Mouse (Mus musculus) adrenal gland, adult (tissue): ENCODE data around the gene Chrnb4.

Experiments used
- DNase-seq, 2 experiments: peaks; one replicate each; pipeline ENCODE4 v3.0.0; 2022 to 2023; ENCODE audit warnings: low spot score in 1 of 2; ENCODE audit not compliant: inconsistent age in 2 of 2

Gene Chrnb4

DNA sequence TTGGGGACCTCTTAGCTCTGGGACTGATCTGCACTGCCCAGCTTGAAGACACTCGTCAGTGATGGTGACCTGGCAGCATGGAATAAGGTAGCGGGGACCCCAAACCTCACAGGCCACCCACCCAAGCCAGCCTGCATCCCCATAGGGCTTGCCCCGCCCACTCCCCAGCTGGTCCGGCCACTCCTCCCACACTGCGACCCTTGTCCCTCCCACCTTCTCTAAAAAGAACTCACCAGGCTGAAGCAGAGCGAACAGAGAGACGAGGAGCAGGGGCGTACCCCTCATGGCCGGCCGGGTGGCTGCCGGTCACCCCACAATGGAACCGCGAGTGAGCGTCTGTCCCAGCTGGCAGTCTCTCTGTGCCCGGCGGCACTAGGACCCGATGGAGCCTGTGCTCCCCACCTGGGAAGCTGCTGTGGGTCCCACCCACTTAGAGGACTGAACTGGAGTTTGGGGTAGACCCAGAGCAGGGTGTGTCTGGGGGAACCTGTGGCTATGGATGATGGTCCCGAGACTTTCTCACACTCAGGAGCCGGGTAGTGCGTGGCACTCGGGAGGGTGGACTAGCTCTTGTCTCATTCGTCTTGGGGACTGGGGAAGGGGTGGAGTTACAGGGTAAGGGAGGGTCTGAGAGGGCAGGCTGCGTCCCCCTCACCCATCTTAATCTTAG is at the start of gene Chrnb4:
TSS of gene Chrnb4 (minus strand) at position 569 of the 670 bp plus-strand sequence.
- DNase-seq: peak; percentile 24 to 65

DNA sequence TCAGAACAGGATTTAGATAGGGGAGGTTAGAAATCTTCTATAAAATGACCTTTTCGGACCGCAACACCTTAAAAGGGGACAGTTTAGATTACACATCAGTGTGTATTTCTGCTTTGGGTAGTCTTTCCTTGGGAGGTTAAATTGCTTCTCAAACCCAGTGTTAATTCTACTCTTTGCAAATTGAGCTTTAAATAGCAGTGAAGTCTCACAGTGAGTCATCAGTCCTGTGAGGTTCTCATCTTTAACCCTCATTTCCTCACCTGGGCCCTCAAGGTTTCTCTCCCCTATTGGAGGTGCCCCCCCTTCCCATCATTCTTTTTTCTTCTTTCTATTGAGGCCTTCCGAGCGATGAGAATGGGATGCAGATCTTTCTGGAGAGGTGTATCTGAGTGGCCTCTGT is 48.3 kb upstream of the Chrnb4 start:
- DNase-seq: no peak

DNA sequence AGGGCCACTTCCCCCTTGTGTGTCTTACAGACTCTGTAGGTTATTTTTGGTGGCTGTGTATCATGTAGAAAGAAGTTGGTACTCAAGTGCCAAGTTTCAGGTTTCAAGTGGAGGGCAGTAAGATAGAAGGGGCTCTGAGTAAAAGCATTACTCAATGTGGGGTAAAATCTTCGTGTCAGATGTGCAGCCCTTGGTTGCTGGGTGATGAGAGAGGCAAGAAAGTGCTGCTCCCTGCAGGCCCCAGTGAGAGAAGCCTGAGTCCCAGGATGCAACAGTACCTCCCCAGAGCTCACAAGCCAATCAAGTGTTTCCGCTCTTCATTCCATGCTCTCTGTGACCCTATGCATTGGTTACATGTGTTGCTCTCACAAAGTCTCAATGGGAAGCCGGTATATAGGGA is 47.5 kb upstream of the Chrnb4 start:
- no peak for DNase-seq

DNA sequence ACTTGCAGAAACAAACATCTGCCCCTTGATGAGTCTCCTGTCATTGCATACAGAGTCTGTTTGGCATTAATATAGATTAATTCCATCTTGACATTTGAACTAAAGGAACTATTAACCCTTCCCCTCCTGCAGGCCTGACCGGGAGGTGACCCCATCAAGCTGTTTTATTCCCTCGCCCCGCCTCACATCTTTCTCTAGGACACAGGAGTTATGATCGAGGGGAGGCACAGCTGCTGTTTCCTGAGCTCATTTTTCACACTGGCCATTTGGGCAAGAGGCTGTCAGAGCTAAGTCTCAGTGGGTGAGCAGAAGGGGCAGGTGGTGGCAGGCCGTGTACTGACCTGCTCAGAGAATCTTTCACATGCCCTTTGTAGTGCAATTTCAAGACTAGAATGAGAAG is 41.6 kb upstream of the Chrnb4 start:
- DNase-seq: no peak

DNA sequence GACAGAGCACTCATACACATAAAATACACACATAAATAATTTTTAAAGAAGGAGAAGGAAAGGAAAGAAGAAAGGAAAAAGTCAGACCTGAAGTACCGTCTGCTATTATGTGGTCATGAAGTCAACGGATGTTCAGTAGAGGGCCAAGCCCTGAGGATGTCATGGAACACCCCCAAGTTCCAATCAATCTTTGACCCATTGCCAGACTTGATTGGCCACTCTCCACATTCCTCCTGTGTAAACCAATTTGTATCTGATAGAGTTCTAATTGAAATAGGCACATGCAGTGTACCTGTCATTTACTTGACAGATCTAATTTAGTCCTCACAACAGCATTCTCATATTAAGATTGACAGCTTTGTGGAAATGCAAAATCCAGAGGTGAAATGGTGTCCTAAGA is 40.6 kb upstream of the Chrnb4 start:
- no peak for DNase-seq

DNA sequence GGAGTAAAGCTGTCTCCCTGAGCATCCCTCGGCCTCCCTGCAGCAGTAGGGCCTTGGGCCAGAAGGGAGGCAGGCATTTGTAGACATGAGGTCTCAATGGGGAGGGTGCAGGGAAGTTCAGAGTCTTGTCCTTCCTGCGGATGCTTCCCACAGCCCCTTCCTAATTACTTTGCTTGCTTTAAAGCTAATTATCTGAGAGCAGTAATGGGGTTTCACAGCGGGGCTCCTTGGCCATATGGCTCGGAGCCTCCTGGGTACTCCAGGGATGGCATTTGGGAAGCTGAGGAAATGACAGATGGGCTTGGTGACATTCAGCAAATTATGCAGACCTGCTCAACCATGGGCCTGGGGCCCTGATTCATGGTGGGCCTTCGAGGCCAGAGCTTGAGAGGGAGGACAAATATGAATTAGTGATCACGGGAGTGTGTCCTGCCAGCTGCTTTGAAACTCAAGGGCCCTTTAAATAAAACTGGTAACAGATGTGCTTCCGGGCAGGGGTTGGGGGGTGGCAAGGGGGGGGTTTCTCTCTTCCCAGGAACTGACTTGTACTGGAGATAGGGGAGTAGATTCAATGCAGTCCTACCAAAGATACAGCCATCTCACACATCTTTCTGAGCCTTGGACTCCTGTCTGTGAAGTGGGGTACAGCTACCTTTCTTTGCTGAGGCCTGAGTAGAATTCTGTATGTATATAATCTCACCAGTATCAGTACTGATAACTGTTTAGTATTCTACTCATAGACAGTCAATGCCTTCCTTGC is 34.8 kb upstream of the Chrnb4 start:
- no peak for DNase-seq

DNA sequence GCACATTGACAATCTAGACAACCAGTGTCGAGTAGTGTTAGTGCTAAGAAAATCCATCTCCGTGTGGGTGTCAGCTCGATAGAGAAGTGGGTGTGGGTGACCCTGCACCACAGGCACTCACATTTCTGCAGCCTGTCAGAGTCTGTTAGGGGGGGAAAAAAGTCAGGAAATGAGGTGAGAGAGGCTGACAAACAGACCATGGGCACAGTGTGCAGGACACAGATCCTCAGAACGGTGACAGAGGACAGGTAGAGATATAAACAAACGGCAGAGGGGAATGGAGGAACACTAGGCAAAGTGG is 19.3 kb upstream of the Chrnb4 start:
- no peak for DNase-seq

DNA sequence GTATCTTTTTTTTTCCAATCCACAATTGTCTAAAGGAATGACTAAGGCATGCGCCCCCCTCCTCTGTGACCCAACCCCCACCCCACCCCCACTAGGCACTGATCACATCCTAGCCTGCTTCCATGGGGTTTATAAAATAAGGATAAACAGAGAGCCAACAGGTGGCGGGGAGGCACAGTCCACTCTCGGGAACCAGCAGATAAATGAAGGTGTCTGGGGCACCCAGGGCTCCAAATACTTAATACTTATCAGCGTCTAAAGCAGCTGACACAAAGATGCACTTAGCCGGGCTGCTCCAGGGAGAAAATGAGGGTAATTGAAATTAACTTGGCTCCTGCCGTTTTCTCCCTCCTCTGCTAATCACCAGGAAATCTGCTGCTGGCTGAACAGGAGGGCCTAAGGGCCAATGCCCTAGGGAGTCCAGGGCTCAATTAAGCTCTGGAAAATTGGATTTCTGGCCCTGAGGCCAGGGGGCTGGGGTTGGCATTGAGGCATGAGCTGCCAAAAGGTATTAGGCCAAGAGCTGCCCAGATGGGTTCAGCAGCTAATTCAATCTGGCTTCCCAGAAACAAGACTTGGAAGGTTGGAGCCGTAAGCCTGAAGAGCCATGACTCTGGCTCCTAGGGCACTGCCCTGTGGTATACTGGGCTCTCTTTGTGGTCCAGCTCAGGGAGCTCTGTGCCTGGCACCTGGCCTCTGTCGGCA is 18.8 kb upstream of the Chrnb4 start:
- DNase-seq: peak; percentile 46 to 59

DNA sequence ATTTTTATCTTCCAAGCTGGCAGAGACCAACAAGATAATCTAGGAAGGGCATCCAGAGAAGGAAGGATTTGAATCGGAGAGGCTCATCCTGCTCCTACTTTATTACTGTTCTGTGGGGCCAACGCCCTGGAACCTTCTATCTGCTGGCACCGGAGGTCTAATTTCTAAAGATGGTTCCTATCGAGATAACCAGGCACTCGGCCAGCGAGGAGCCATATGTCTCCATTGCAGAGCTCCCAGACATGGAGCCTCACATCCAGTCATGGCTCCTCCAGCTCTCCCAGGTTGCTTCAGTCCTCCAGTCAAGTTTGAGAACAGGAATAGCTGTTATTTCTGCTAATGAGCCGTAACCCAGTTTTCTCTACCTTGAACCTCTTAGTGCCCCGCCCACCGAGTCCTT is 16.7 kb upstream of the Chrnb4 start:
- DNase-seq: no peak

DNA sequence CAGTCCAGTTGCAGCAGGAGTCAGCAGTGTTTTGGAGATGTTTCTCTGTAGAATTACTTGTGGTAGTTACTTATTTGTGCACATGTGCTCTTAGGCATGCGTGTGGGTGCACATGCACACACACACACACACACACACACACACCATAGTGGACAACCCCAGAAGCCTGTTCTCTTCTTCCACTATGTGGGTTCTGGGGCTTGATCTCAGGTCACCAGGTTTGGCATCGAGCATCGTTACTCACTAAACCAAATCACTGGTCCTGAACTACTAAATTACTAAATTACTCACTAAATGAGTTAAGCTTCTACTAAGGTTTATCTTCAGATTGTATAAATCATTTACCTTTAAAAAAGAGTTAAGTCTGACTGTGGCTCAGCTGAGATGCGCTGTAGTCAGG is 9.5 kb upstream of the Chrnb4 start:
- DNase-seq: no peak

DNA sequence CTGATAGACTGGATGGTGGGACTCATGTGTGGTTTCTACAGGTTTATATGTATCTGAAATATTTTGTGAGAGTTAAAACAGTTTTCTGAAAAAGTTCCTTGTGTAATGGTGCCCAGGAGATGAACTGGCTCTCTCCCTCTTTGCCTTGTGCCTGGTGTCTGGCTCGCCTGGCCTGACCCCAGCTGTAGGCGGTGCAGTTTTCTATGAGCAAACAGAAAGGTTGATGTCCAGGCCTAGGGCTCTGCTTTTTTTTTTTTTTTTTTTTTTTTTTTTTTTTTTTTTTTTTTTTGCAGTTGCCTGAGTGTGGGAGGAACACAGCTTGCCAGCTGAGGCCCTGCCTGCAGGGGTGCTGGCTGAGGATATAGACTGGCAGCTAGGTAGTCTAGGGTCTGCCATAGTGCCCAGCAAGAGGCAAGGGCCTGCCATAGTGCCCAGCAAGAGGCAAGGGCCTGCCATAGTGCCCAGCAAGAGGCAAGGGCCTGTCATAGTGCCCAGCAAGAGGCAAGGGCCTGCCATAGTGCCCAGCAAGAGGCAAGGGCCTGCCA is 6.9 kb upstream of the Chrnb4 start:
- DNase-seq: no peak

DNA sequence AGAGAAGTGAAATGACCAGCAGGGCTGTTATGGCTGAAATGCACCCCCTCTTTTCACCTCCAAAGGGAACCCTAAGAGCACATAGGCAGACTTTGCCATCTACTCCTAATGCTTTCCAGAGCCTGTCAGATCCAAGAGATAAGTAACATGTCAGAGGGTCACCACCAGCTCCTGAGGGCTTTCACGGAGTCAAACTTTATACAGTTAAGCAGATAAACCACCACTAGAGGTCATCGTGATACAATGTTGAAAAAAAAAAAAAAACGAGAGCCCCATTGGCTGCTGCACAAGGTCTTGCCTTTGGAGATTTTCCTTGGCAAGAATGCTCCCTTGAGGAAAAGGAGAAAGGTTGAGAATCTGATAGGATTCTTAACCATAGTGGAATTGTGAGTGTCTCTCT is 1.8 kb downstream of the Chrnb4 start:
- DNase-seq: peak in 1 of 2 experiments; percentile 39

DNA sequence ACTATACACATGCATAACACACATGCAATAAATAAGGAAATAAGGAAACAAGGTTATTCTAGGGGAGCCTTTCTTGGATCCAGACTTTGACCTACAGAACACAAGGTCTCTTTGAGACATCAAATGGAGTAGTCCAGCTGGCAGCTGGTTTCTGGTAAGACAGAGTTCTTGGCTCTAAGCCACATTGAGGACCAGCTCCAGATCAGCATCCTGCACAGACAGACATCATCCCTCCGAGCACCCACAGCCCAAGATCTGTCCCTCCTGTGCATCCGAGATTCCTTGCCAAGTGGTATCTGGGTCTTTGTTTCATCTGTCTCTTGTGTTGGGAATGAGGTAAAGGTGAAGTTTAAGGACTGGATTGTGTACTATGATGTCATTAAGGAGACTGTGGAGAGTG is 3.6 kb downstream of the Chrnb4 start:
- DNase-seq: no peak

DNA sequence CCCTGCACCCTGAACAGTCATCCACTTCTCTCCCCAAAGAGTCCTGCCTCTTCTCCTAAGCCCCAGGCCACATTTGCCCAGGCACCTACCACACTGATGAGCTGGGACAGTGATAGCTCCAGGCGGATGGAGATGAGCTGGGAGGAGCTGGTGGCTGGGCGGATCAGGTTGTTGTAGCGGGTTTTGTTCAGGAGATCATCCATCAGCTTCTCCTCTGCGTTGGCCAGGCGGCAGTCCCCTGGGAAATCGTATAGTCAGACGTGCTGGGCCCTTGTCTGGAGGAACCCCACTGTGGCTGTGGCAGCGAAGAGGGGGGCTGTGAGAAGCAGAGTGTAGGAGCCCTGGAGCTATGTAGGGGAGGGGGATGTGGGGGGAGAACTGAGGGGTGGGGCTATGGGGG is 4.9 kb downstream of the Chrnb4 start:
- DNase-seq: no peak

DNA sequence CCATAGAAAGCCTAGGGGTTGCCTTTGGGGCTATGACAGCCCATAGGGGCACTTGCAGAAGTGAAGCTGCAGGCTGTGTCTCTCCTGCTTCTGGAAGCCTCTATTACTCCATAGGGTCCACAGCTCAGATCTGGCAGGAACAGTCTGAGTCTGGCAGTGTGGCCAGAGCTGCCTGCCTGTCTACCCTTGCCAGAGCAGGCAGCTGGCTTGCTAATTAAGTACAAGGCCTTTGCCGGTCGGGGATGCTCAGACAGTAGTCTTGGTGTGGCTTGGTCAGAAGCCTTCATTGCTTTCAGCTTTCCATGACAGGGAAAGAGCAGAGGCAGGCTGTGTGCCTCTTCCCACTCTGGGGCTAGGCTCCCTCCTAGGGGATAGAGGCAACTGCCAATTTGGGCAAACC is 7.2 kb downstream of the Chrnb4 start:
- no peak for DNase-seq

DNA sequence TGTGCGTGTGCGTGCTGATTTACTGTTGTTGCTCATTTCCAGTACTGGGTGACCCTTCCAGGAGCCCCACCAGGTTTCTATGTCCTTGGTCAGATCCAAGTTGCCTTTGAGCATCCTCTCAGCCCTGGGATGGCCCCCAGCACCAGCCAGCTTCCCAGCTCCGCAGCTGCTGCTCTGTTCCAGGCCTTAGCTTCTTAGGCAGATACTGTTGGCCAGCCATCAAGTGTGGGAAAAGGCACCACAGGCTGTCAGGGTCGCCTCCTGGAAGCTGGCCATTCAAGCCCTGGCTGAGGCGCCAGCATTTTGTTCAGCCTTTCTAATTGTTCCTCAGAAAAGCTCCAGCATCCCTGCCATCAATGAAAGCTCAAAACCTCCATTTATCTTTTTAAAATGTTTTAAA is 8.6 kb downstream of the Chrnb4 start:
- no peak for DNase-seq

DNA sequence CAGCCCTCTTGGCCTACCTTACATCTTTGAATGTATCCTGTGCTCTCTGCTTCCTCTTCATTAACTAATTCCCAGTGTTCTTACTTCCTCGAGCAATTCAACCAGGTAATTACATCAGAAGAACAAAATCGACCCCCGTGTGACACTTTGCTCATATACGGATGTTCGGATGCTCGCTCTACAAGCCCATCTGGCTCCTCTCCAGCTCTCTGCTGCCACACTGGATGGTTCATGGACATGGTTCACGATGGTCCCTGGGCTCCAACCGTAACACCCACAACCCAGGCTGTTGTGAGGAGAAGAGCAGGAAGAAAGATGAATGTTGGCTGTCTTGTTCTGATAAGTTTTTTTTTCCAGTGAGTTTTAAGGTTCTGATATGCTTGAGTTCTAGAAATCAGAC is 9.6 kb downstream of the Chrnb4 start:
- no peak for DNase-seq

DNA sequence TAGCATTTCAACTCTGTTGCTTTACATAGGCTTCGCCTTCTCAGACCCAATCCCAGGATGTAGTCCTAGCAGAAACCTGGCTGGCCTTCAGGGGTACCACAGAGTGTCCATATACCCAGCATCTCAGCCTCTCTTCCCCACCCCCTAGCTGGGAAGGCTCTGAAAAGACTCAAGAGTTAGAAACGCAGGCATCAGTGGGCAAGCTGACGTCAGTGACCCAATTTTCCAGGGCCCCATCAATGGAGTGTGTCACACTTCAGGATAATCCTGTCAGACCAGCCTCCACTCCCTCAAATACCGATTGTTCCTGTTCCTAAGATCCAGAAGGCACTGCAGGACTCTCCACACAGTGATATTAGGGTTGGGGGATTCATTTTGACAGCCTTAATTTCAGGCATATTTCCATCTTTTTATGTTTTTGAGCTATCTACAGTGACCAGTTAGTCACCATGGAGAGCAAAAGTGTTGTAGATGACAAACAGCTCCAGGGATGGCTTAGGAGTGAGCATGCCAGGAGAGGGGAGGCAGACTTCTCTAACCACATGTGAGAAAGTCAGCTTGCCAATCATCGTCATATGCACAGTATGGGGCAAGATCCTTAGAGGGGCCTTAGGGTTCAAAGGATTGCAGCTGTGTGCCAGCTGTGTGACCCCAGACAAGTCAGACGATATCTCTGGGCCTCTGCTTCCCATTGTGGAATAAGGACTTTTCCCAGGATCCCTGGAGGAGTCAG is 17.0 kb downstream of the Chrnb4 start:
- no peak for DNase-seq

DNA sequence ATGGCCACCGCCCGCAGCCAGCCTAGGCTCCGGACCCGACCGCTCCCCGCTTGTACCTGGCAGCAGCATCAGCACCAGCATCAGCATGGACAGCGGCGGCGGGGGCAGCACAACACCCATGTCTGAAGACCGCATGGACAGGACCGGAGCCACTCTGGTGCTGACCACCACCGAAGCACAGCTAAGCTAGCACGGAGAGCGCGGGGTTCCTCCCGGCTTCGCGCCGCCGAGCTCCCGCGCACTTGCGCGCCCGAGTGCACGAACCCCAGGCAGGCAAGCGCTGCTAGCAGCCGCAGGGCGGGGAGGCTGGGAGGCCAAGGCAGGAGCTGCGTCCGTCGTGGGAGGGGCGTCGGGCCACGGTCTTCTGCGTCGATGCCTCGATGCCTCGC is 22.3 kb downstream of the Chrnb4 start, which contains the start of gene Chrna3:
TSS of gene Chrna3 (minus strand) at position 288 of the 389 bp plus-strand sequence.
- peak; percentile 27 to 56 for DNase-seq

DNA sequence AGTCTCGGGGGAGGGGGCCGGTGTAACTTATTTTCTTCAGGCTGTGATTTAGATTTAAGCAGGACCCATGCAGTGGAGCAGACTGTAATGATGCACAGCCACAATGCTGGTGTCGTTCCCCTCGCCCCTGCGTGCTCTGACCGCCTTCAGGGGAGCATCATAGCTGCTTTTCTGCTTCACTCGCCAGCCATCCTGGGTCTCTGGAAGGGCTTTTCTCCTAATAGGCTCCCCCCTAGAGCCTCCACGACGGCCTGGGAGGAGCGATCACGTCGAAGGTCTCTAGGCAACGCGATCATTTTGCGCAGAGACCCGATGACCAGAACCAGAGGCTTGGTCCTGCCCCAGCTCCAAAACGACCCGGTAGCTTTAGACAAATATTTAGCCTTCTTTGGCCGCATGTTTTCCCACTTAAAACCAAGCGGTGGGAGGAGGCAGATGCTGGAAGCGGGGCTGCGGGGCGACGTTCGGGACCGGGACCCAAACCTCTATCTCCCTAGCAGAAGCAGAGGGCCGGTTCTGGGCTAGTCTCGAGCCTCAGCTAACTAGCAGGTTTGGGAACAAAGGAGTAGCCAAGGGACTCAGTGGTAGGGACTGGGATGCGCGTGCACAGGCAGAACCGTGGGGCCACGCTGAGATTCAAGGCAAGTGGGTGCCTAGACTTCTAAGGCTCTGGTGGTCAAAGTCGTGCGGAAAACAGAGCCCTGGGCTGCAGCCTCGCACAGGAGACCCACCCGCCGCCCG is 22.9 kb downstream of the Chrnb4 start:
- DNase-seq: peak in 1 of 2 experiments; percentile 40
